Mouse (Mus musculus): ENCODE measurements around the gene Hoxd12. TPM values are rescaled to one million over a fixed set of nuclear protein-coding genes. Genes with fewer than 3 reads are reported as not detected.

Hoxd12 gene
- total RNA-seq, 2 experiments from 2014 or later = not detected

DNA sequence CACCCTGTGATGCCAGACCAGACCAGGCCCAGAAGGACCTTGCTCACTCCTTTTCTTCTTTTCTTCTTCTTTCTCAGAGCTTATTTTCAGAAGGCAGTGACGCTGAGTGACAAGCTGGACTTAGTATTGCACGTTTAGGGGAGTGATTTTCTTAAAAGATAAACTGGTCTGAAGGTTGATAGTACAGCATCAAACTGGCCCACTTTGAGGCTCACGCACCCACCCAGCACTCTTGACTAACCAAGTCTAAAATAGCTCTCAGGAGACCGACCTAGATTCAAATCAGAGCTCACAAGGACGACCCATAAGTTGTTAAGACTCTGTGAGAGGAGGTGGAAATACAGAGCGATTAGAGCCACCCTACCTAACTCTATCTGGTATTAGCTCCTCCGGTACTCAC lies 8.4 kb upstream of the Hoxd12 start:
- DNase-seq = no peak

DNA sequence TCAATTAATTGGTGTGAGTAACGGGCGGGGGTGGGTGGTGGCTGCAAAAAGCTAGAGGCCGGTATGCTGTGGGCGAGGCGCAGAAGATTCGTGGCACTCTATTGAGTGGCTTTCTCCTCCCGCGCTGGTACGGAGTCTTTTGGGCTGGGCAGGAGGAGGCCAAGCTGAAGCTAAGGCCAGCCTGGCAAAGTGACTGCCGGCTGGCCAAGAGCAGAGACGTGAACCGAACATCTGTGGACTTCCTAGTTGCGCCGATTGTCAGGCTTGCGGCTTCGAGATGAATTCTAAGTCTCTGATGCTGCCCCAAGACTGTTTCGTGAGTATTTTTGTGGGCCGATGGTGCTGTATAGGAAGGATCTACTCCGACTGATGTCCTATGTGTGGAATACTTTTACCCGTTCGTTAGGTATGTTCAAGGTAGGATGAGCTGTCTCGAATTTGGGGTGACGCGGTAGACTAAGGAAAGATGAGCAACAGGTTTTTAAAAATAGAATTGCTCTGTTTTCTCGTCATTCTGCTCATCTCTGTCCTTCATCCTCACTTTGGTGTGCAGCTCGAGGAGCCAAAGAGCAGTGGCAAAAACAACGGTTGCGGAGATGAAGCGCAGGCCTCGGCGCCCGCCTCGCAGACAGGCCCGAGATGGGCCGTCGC lies 7.5 kb upstream of the Hoxd12 start:
- no peak for DNase-seq

DNA sequence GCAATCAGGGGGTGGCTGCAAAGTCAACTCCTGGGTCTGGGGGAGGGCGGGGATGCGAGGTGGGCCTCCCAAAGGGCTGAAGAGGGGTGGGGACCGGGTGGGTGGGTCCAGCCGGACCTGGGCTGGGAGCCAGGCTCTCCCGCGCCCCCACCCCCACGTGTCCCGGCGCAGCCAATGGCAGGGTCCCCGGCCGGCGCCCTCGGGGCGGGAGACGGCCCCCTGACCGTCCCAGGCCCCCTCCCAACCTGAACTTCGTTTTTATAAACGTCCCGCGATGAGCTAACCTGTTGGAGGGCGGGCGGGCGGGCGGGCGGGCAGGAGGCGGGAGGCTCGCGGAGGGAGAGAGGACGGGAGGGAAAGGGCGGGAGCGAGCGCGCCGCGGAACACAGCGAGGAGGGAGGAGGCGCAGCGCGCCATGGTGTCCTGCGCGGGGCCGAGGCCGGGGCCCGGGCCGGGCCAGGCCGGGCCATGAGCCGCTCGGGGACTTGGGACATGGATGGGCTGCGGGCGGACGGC lies 6.9 kb upstream of the Hoxd12 start, which contains the start of gene Hoxd13:
Gene Hoxd13, plus strand, starts transcription at position 469 of the 516 bp plus-strand sequence.
- DNase-seq = no peak

DNA sequence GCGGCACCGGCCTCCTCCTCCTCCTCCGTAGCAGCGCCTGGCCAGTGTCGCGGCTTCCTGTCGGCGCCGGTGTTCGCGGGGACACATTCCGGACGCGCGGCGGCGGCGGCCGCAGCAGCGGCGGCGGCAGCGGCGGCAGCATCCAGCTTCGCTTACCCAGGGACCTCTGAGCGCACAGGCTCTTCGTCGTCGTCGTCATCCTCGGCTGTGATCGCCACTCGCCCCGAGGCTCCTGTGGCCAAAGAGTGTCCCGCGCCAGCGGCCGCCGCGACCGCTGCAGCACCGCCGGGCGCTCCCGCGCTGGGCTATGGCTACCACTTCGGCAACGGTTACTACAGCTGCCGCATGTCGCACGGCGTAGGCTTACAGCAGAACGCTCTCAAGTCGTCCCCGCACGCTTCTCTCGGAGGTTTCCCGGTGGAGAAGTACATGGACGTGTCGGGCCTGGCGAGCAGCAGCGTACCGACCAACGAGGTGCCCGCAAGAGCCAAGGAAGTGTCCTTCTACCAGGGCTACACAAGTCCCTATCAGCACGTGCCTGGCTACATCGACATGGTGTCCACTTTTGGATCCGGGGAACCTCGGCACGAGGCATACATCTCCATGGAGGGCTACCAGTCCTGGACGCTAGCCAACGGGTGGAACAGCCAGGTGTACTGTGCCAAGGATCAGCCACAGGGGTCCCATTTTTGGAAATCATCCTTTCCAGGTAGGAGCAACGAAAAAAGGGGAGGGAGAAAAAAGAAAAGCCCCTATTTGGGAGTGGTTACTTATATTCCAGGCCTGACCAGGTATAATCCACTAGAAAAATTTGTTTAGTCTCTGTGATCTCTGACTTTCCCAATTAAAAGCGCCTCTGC lies 6.2 kb upstream of the Hoxd12 start:
- DNase-seq = no peak

DNA sequence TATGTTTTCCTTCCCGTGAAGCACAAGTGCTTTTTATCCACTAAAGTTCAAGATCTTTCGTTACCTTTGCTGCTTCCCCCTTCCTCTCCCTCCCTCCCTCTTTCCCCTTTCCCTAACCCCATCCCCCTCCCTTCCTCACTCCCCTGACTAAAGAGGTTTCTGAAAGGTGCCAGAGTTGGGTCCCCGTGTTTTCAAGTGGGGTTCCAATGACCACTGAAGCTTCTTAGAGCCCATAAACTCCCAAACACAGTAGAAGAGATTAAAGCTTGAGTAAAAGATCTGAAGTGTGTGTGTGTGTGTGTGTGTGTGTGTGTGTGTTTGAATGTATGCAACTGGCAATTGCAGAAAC lies 5.6 kb upstream of the Hoxd12 start:
- no peak for DNase-seq

DNA sequence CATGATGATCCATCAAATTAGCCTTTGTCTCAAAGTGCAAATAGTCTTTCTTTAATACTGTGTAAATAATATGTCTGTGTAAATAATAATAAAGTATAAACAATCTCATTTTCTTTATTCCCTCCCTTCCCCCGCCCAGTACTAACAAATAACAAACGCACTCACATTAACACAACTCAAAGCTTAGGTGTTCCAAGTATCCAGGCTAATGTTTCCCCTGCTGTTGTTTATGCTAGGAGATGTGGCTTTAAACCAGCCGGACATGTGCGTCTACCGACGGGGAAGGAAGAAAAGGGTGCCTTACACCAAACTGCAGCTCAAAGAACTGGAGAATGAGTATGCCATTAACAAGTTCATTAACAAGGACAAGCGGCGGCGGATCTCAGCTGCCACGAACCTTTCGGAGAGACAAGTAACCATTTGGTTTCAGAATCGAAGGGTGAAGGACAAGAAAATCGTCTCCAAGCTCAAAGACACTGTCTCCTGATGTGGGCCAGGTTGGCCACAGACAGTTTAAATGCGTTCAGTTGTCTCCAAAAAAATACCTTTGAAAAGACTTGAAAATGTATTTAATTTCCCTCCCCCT lies 5.1 kb upstream of the Hoxd12 start:
- no peak for DNase-seq

DNA sequence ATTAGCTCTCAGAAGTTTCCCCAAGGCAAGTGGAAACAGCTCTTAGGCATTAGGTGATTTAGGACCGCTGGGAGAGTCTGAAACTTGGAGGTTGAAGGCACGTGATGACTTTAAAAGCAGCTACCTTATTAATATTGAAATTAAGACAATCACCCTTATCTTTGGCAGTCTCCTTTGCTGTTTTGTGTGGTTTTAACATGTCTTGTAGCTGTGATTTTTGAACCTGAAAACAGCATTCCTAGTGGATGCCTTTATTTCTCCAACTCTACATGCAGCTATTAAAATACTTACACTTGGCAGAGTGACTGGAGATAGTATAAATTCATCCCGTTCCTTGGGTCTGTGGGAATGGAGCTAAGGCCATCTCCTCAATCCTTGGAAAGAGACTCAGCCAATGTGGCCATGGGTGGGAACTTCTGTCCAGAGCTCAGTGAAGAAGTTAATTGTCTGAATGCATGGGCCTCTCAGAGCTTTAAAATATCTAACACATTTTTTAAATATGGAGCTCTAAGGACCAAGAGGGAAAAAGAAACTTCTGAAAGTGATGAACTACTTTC lies 4.1 kb upstream of the Hoxd12 start:
- no peak for DNase-seq

DNA sequence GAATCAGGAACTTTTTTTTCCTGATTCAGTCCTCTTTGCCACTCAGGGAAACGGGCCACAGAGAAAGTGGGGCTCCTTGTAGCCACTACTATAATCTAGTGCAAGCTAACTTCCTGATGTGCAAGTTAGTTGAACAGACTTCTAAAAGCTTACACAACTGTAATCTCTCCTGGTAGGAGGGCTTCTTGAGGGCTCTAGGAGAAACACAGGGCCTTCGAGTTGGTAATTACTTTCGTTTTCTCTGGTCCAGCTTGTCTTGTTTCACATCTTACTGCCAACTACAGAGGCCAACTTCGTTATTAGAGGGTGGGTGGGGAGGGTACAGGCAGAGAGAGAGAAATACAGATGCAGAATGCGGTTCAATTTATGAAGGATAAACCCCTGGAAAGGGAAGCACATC lies 3.0 kb upstream of the Hoxd12 start:
- DNase-seq = no peak

DNA sequence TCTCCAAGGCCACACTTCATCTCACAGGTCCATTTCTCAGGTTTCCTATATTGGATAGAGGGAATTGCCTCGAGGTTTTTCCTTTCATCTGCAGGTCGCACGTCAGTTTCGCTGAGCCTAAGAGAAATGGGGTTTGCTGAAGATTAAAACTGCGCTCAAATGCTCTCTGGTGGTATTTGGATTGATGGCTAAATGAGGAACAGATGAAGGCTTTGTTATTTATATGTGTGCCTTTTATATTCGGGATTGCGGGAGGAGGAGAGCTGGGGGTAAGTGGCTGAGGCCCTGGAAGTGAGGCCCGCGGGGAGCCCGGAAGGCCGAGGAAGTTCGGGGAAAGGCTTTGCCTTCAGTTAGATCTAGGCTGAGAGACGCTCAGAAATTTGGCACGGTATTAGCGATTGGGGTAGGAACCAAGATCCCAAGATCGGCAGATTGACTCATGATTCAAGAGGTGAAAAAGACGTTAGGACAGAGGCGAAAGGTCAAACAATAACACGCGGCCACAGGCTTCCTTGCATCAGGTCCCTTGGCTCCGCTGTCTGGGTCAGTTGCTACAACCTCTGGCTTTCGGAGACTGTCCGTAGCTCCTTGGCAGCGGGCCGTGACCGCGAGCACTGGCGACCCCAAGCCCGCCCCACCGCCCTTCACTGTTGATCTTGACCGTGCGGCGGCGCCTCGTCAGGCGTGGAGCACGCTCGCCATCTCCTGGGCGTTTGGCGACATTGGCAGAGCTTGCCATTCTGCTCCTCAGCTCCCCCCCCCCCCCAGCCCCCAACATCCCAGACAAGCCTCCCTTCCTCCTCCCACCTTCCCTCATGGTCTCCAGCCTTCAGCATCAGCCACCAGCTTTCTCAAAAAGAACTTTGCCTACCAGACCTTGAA lies 2.1 kb upstream of the Hoxd12 start:
- peak; percentile 73 for DNase-seq

DNA sequence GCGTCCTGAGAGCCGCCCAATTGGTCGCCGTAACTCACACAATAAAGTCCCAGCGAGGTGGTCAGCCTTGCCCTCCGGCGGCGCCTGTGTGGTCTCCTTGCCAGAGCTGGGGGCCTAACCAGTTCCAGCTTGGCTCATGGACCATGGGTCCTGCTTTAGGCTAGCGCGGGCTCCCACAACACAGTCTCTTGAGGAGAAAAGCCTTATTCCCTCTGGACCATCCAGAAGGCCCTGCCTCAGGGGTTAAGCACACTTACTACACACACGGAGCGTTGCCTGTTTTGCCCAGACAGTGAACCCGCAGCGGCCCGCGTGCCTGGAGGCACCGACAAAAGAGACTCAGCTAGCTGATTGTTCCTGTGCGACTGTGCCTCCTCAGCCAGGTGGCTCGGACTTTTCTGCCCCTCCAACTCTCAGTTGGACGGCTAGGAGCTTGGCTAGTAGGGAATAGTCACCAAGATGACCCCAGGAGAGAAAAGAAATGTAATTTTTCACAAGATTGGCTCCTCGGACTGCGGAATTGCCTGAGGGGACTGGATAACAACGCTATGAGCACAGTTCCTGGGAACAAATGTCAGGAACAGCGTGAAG lies 883 bp upstream of the Hoxd12 start:
- DNase-seq = no peak

DNA sequence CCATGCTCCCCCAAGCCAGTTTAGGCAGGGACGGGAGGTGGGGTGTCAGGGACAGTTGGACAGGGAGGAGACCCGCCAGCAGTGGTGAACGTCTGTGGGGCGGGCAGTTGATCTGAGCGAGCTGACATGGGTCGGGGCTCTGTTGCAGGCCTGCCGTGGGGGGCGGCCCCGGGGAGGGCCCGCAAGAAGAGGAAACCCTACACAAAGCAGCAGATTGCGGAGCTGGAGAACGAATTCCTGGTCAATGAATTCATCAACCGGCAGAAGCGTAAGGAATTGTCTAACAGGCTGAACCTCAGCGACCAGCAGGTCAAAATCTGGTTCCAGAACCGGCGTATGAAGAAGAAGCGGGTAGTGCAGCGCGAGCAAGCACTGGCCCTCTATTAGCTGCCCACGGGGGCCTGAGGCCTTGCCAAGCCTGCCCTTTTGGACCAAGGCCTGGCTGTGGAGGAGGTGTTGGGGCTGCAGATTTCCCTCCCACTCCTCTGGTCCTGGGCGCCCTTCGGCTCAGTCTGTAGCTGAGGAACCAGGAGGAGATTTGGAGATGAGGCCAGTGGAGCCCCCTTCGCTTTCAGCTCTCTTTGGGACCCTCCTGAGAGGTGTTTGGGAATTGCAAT lies 961 bp downstream of the Hoxd12 start:
- DNase-seq = peak; percentile 9

DNA sequence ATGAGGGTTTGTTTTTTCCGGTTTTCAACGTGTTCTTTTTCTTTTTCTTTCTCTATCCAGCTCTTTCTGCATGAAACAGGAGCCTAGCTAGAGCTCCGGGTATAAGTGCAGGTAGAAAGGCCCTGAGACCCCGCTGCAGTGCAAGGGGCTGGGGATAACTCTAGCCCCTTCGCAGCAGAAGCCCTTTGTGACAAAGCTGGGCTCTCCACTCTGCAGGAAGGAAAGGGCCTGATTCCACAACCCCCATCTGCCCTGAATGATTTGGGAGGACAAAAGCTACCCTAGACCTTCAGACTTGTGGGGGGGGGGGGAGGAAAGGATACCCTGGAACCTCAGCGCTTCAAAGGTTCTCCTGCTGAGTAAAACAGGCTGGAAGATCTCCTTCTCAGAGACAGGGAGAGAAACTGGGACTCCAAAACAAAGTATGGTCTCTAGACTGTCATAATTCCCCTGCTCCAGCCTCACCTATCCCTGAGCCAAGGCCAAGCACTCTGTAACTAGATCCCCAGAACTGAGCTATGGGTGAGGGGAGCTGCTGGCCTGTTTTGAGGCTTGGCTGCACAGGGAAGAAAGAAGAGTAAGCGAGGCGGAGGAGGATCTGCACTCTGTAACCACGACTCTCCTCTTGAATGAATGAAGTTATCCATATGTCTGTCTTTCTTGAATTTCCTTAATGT lies 1.7 kb downstream of the Hoxd12 start:
- peak; percentile 1 for DNase-seq

DNA sequence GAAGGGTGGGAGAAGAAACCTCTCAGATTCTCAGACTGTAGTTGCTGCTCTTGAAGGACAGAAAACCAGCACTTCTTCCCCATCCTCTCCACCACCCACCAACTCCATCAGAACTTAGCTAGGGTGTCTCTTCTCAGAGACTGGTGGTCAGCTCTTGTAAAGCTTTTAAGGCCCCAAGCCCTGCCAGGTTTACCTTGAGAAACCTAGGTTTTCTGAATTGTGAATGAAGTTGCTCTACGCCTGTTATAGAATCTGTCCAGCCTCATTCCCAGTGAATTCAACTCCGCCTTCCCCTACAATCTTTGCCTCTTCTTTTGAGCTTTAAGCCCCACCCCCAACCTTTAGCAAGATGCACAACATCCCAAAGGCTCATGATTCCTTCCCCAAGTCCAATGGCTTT lies 2.3 kb downstream of the Hoxd12 start:
- peak; percentile 1 for DNase-seq

DNA sequence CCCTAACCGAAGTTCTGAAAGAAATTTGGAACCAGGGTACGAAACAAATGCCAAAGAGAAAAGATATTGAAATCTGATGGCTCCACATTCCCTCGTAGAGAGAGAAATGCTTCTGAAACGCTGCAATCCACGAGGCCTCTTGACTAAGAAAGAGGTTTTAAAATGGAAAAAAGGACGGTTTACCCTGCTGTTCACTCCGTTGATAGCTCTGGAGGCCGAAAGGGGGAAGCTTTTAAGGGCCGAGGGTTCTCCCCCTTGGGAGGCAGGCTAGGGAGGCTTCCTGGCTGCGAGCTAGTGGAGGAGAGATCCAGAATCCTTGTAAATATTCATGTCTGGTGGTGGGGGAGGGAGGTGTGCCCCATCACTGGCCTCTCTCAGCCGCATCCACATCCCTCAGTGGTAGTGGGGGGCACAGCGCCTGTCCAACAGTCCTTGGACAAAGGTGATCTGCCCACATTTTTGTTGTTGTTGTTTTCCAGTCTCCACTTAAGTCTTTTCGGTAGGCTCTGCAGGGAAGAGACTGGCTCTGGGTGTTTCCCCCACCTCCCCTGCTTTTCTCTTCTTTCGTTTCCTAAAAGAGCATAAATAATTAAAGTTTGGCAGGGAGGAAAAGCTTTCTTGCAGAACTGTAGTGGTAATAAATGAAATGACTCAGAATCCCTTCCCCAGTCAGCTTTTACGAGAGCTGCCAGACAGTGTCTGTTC lies 4.2 kb downstream of the Hoxd12 start, which contains the start of gene Hoxd11:
Gene Hoxd11, plus strand, starts transcription at position 667 of the 705 bp plus-strand sequence.
- DNase-seq = no peak

DNA sequence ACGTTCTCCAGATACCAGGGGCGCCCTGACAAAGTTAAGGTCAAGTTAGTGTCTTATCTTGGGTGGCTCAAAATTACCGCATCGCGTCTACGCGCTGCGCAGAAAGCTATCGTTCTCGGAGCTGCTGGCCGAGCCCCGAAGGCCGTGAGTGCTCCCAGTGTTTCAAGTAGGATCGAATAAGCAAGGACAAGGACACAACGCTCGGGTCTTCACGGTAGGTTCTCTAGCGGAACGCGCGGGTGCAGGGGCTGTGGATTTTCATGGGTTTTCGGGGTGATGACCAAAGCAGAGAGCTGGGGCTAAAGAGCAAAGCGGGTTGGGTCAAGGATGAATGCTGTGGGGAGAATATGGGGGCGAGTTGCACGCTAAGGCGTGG lies 4.8 kb downstream of the Hoxd12 start:
- no peak for DNase-seq

DNA sequence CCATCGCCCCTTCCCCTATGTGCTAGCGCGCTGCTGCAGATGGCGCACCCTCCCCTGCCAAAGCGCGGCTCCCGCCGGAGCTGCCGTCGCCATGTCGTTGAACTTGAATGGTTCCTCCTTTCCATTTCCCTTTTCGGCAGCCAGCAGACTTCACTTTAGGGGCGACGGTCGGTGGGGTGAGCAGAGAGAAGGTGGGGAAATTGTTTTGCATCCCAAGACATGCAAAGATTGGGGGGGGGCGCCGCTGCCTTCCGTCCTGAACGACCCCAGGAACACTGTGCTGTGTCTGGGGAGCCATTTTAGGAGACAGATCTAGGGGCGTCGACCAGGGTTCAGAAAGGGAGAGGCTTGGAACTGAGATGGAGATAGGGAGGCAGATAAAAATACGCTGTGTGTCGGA lies 5.2 kb downstream of the Hoxd12 start:
- DNase-seq = no peak

DNA sequence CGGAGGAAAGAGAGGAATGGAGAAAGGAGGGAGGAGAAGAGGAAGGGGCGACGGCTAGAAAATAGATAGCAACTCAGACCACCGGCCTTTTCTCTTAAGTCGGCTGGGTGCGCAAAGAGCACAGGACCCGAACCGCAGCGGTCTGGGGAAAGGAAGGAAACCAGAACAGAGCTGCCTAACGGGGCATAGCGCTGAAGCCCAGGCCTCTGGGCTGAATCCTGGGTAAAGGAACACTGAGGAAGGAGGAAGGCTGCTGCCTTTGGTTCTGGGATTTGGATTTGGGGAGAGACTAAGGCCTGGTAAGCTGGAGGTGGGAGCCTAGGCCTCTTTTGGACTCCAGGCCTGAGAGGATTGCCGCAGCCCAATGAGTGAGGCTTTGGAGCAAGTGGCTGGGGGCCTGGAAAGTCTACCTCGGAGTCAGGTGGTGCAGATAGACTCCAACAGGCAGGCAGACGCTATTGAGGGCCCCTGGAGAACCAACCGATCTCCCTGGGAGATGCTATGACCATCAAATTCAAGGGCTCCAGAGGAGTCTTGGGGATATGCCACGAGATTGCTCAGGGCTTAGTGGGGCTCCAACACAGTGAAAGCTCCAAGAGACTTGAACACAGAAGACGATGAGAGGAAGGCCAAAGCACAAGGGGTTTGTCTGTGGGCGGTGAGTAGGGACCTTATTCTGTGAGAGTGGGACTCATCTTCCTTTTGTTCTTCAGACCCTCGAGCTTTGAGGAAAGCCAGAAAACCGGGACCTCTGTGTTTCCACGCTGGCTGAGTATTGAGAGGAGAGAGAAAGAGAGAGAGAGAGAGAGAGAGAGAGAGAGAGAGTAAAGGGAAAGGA lies 6.0 kb downstream of the Hoxd12 start:
- DNase-seq = no peak
